Mouse (Mus musculus): Measurements from ENCODE around the gene Fam53b.

Fam53b gene

GRCm38 (mm10) chr7:132767999-132768370 is 45.7 kb downstream of the Fam53b start:
- DNase-seq (ENCODE audit: low read depth, low spot score) = no peak

GRCm38 (mm10) chr7:132767233-132767998 is 46.3 kb downstream of the Fam53b start:
- DNase-seq (ENCODE audit: low read depth, low spot score) = no peak

- no peak for DNase-seq (ENCODE audit: low read depth, low spot score)
These were observed 47.3 kb downstream of the Fam53b start for GRCm38 (mm10) chr7:132766235-132766871.

- DNase-seq (ENCODE audit: low read depth, low spot score) = no peak
These were observed 48.0 kb downstream of the Fam53b start for GRCm38 (mm10) chr7:132765629-132766186.

- no peak for DNase-seq (ENCODE audit: low read depth, low spot score)
These were observed 48.7 kb downstream of the Fam53b start for GRCm38 (mm10) chr7:132764896-132765491.

GRCm38 (mm10) chr7:132764314-132764713 is 49.4 kb downstream of the Fam53b start:
- DNase-seq (ENCODE audit: low read depth, low spot score) = no peak

GRCm38 (mm10) chr7:132763911-132764310 is 49.8 kb downstream of the Fam53b start:
- no peak for DNase-seq (ENCODE audit: low read depth, low spot score)

GRCm38 (mm10) chr7:132763351-132763750 is 50.3 kb downstream of the Fam53b start:
- DNase-seq (ENCODE audit: low read depth, low spot score) = no peak

- no peak for DNase-seq (ENCODE audit: low read depth, low spot score)
These were observed 52.3 kb downstream of the Fam53b start for GRCm38 (mm10) chr7:132761409-132761808.

- DNase-seq (ENCODE audit: low read depth, low spot score) = no peak
These were observed 53.0 kb downstream of the Fam53b start for GRCm38 (mm10) chr7:132760589-132761180.

- DNase-seq (ENCODE audit: low read depth, low spot score) = no peak
These were observed 53.8 kb downstream of the Fam53b start for GRCm38 (mm10) chr7:132759926-132760325.

GRCm38 (mm10) chr7:132759405-132759891 is 54.2 kb downstream of the Fam53b start:
- no peak for DNase-seq (ENCODE audit: low read depth, low spot score)

GRCm38 (mm10) chr7:132758875-132759274 is 54.8 kb downstream of the Fam53b start:
- no peak for DNase-seq (ENCODE audit: low read depth, low spot score)

GRCm38 (mm10) chr7:132756325-132756724 is 57.4 kb downstream of the Fam53b start:
- no peak for DNase-seq (ENCODE audit: low read depth, low spot score)

GRCm38 (mm10) chr7:132754389-132754750 is 59.3 kb downstream of the Fam53b start:
- DNase-seq (ENCODE audit: low read depth, low spot score) = no peak

GRCm38 (mm10) chr7:132753518-132754388 is 59.9 kb downstream of the Fam53b start:
- no peak for DNase-seq (ENCODE audit: low read depth, low spot score)

GRCm38 (mm10) chr7:132751716-132752115 is 62.0 kb downstream of the Fam53b start:
- DNase-seq (ENCODE audit: low read depth, low spot score) = no peak

GRCm38 (mm10) chr7:132749504-132749903 is 64.2 kb downstream of the Fam53b start:
- no peak for DNase-seq (ENCODE audit: low read depth, low spot score)

GRCm38 (mm10) chr7:132748076-132748769 is 65.5 kb downstream of the Fam53b start:
- DNase-seq (ENCODE audit: low read depth, low spot score) = no peak

- no peak for DNase-seq (ENCODE audit: low read depth, low spot score)
These were observed 66.6 kb downstream of the Fam53b start for GRCm38 (mm10) chr7:132747096-132747495.

Data from ES-CJ7 (cell line).